ENCODE assay signal across 9 mouse cellular contexts in the genomic region with DNA sequence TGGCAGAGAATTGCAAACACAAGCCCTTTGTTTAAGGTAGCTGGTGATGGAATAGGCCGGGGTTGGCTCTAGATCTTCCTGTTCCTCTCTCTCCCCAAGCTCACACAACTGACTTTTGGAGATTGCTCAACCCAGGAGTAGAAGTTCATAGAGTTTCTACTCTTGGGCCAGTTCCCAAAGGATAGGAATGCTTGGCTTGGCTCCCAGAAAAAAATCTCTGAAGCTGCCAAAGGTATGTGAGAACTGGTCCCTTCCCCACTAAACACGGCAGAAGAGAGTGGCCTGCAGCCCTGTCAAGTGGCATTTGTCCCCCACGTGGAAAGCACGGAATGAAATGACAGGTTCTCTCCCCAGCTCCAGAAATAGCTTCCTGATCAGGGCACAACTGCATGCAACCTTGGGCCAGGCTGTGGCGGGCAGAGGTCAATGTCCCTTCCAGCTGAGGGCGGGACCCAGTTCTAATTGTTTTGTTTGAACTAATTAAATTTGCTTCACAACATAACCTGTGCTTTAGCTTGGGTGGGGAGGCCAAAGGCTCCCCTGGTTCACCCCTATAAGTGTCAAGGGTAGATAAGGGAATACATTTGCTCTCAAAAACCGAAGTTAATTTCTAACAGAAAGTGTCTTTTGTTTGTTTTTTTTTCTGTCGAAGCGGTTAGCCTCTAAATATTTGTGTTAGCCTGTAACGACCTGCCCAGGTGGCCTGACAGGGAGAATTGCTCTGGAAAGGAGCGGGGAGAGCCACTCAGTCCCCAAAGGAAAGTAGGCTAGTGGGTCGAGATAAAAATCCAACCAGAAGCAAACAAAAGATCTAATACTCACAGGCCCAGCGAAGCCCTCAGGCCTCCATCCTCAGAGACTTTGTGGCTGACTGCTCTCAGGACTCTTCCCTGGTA.
DNase-seq lines count a peak whose midpoint lies in the region; ATAC-seq lines count a peak whose summit lies in the region.
"Had no signal": no experiment of that assay in that cellular context is flagged by ENCODE, and none has a peak within 500 bp of the region (broad histone marks: within the 10 kb centered on the region; RNA-seq: fewer than 3 reads in every experiment).

No protein-coding gene starts in this region.

- ATAC-seq in heart, embryonic 11.5 days (replicated peaks; ENCODE audit: insufficient number of reproducible peaks, low FRiP score, low TSS enrichment), result peak; percentile 16; the same call in 1 of the 2 replicates
- no peak for ATAC-seq in megakaryocyte-erythroid progenitor cell, adult 5-6 weeks (replicated peaks; ENCODE audit: low FRiP score, low TSS enrichment, poor library complexity, severe bottlenecking)

- DNase-seq in cerebellum, adult 11-12 months, result peak; percentile 72
- no peak for DNase-seq in cerebellum, adult 8-10 months
- DNase-seq in cerebellum, adult 9-10 months, result peak; percentile 85
- peak; percentile 74 for DNase-seq in kidney, postnatal 10 days
- peak; percentile 93 for DNase-seq in lung, postnatal 36 days
- no peak for DNase-seq in spleen, adult 12 weeks (ENCODE audit: low spot score)

- WGBS in heart, embryonic 11.5 days (ENCODE audit: insufficient replicate concordance), result 21% methylated on average over 13 of the region's 13 CpGs

- peaks cover 92% of the 10 kb centered on the region for H3K4me1 ChIP-seq in heart, embryonic 11.5 days (ENCODE audit: control insufficient read depth, insufficient read depth, low read length)

- no peak overlapping the region; the same call in 1 of the 2 replicates for H3K4me2 ChIP-seq in heart, embryonic 11.5 days

- H3K9ac ChIP-seq in heart, embryonic 11.5 days (ENCODE audit: low read depth, low read length), result peak overlapping the region; percentile 54

- peak overlapping the region; percentile 80 for H3K27ac ChIP-seq in heart, embryonic 11.5 days (ENCODE audit: low read depth, low read length)

- H3K27me3 ChIP-seq in heart, embryonic 11.5 days (ENCODE audit: control insufficient read depth, insufficient read depth, low read length), result no peaks in the 10 kb centered on the region

- H3K36me3 ChIP-seq in heart, embryonic 11.5 days (ENCODE audit: control insufficient read depth, insufficient read depth, low read length), result no peaks in the 10 kb centered on the region

- H3K9me3 ChIP-seq in heart, embryonic 11.5 days (replicated peaks; ENCODE audit: control insufficient read depth, low read length), result no peaks in the 10 kb centered on the region

- no peak overlapping the region for H3K4me3 ChIP-seq in heart, embryonic 11.5 days (ENCODE audit: low read depth, low read length)
- H3K4me3 ChIP-seq: erythroblast, embryonic 14.5 days had no signal

Comparison
In these comparisons a context has a peak if more than half of its experiments do, and no peak if none do; other contexts are left out.
1. DNase-seq: peak in cerebellum, adult 11-12 months (single experiment), cerebellum, adult 9-10 months (single experiment), kidney, postnatal 10 days (single experiment) and lung, postnatal 36 days (single experiment); none in cerebellum, adult 8-10 months (single experiment) and spleen, adult 12 weeks (single experiment).